Mouse (Mus musculus) heart, embryonic 16.5 days (tissue): ENCODE measurements around the gene Fam172a. TPM values are rescaled to one million over a fixed set of nuclear protein-coding genes. Genes with fewer than 3 reads are reported as not detected.

Experiments
- ATAC-seq: fragments of 200-750 bp; cut with Nextera tagmentation; replicated peaks from 2 replicates; pipeline ENCODE4 v1.8.0; 2017; ENCODE audit warnings: moderate number of reproducible peaks; ENCODE audit not compliant: insufficient read depth, low FRiP score; ENCODE audit errors: extremely low read depth
- H3K27ac ChIP-seq: fragments of 300-500 bp; sonication (generic); 2 replicates; pipeline ENCODE4 v1.5.1; 2014; ENCODE audit warnings: mild to moderate bottlenecking, low read length, control low read depth, moderate library complexity
- H3K27me3 ChIP-seq: fragments of 300-500 bp; sonication (generic); 2 replicates; pipeline ENCODE4 v1.6.1; 2014; ENCODE audit warnings: low read length, mixed read lengths; ENCODE audit not compliant: control insufficient read depth, insufficient read depth
- H3K36me3 ChIP-seq: fragments of 300-500 bp; sonication (generic); 2 replicates; pipeline ENCODE4 v1.6.1; 2014; ENCODE audit not compliant: control insufficient read depth, insufficient read depth
- H3K4me1 ChIP-seq: fragments of 300-500 bp; sonication (generic); 2 replicates; pipeline ENCODE4 v1.6.1; 2014; ENCODE audit warnings: low read length, mixed read lengths; ENCODE audit not compliant: control insufficient read depth, insufficient read depth
- H3K4me2 ChIP-seq: fragments of 300-500 bp; sonication (generic); 2 replicates; pipeline ENCODE4 v1.6.1; 2014; ENCODE audit warnings: low read depth, mild to moderate bottlenecking, control low read depth, low read length
- H3K4me3 ChIP-seq: fragments of 300-500 bp; sonication (generic); 2 replicates; pipeline ENCODE4 v1.5.1; 2014; ENCODE audit warnings: mild to moderate bottlenecking, control low read depth, low read length
- H3K9ac ChIP-seq: fragments of 300-500 bp; sonication (generic); 2 replicates; pipeline ENCODE4 v1.6.1; 2014; ENCODE audit warnings: low read length, control low read depth
- H3K9me3 ChIP-seq: fragments of 300-500 bp; sonication (generic); replicated peaks from 2 replicates; pipeline ENCODE4 v1.6.1; 2016; ENCODE audit warnings: low read length; ENCODE audit not compliant: control insufficient read depth
- WGBS: fragments of 180-500 bp; shearing (Covaris S2); extraction: QIAGEN DNeasy Blood & Tissue Kit; methylation state at CpG from one replicate; pipeline ENCODE4 v1.1.7; 2014; 5-methylcytosine and 5-hydroxymethylcytosine counted together
- polyA plus RNA-seq: library from polyadenylated mRNA; unstranded; fragments of >200 nt; fragmentation: Nextera tagmentation; extraction: Ambion mirVana; gene quantifications from 2 replicates; pipeline ENCODE4 v1.2.1, GENCODE M21; 2015

Gene Fam172a
- polyA plus RNA-seq, 1 experiment from 2014 or later: 21.0 TPM

GRCm38 (mm10) chr13:78183986-78184385 is 482.2 kb downstream of the Fam172a start:
- no peaks in the 10 kb centered on the region for H3K9me3 ChIP-seq
- WGBS: 26% methylated on average over 5 of the region's 5 CpGs
- H3K36me3 ChIP-seq: no peaks in the 10 kb centered on the region

GRCm38 (mm10) chr13:78184786-78185466 is 483.1 kb downstream of the Fam172a start:
- Histone ChIP-seq H3K27me3 (peaks cover 73% of the 10 kb centered on the region), H3K4me2 (no peak overlapping the region), H3K36me3 (no peaks in the 10 kb centered on the region), H3K4me1 (peaks cover 5% of the 10 kb centered on the region; the same call in 1 of the 2 replicates), H3K27ac (no peak overlapping the region), H3K9ac (no peak overlapping the region), H3K9me3 (no peaks in the 10 kb centered on the region), H3K4me3 (no peak overlapping the region)
- no peak for ATAC-seq
- 14% methylated on average over 14 of the region's 14 CpGs for WGBS

More at GRCm38 (mm10) chr13:78183986-78184385, 482.2 kb downstream of the Fam172a start:
- Histone ChIP-seq H3K4me1 (peaks cover 5% of the 10 kb centered on the region; the same call in 1 of the 2 replicates), H3K9ac (no peak overlapping the region), H3K27me3 (peaks cover 78% of the 10 kb centered on the region), H3K27ac (no peak overlapping the region), H3K4me3 (no peak overlapping the region), H3K4me2 (no peak overlapping the region)
- no peak for ATAC-seq

DNA sequence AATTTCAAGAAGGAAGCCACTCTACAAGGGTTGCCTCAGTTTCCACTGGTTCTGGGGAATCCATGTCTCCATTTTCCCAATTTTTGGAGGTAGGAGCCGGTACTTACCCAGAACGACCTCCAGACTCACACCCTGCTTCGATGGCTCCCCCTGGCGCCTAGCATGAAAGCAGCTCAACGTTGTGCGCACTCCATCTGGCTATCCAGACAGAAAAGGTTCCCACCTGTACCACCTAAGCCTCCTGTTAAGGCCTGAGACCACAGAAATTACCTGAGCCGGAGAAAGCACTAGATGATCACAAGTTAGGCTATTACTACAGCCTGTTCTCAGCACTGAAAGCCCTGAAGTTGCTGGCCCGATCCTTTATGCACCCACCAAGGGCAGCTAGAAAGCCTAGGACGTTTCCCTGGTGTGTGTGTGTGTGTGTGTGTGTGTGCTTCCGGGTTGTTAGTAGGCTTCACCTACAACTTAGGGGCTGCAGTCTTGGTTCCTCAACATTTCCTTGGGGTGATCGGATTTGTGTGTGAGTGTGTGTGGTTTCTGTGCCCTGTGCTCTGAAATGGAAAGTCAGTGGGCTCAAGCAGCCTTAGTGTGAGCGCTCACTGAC is 484.6 kb downstream of the Fam172a start:
- Histone ChIP-seq H3K27ac (no peak overlapping the region), H3K9ac (no peak overlapping the region), H3K27me3 (peaks cover 74% of the 10 kb centered on the region), H3K4me1 (0 out of 2 replicates have a peak, but pooled peaks cover 2% of the 10 kb centered on the region), H3K4me3 (no peak overlapping the region), H3K4me2 (no peak overlapping the region), H3K36me3 (no peaks in the 10 kb centered on the region), H3K9me3 (no peaks in the 10 kb centered on the region)
- ATAC-seq: no peak
- 23% methylated on average over 12 of the region's 12 CpGs for WGBS

DNA sequence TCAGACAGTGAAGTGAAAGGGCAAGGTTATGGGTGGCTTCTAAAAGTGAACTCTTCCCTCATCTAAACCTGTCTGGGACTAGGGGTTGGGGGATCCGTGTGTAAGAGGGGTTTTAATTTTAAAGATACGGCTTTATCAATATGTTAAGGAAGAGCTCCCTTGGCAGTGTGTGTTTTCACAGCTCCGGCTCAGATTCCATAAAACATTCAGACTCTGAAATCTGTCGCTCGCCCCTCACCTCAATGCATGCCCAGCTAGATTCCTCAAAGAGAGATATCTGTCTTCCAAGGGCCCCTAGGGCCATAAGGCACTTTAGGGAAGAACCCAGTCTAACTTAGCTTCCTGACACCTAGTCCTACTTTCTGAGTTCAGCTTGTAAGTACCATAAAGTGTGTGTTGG is 486.0 kb downstream of the Fam172a start:
- H3K9me3 ChIP-seq: no peaks in the 10 kb centered on the region
- H3K4me2 ChIP-seq: no peak overlapping the region
- H3K27ac ChIP-seq: no peak overlapping the region
- 55% methylated on average over 5 of the region's 5 CpGs for WGBS
- no peak overlapping the region for H3K9ac ChIP-seq
- no peak overlapping the region for H3K4me3 ChIP-seq
- H3K27me3 ChIP-seq: peaks cover 73% of the 10 kb centered on the region
- no peaks in the 10 kb centered on the region for H3K36me3 ChIP-seq
- no peak for ATAC-seq
- no peaks in the 10 kb centered on the region for H3K4me1 ChIP-seq

DNA sequence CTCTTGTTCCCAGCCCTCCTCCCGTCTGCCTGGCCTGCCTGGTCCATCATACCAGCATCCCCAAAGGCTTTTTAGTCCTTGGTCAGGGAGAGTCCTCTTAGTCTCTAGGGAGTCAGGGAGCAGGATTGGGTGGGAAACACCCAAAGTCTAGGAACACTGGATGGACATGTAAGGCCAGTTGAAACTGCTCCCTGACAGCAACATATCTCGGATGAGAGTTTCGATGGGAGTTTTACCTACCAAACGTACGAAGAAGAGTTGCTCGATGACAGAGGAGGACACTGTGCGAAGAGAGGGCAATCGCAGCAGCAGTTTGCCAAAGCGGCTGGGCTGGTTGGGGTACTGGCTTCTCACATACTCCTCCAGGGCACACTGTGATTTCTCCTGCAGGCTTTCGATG is 487.8 kb downstream of the Fam172a start:
- Histone ChIP-seq H3K4me2 (no peak overlapping the region), H3K27ac (no peak overlapping the region), H3K4me1 (no peaks in the 10 kb centered on the region), H3K36me3 (no peaks in the 10 kb centered on the region), H3K9ac (no peak overlapping the region), H3K4me3 (no peak overlapping the region), H3K9me3 (no peaks in the 10 kb centered on the region), H3K27me3 (peaks cover 71% of the 10 kb centered on the region)
- ATAC-seq: no peak
- 50% methylated on average over 10 of the region's 10 CpGs for WGBS

DNA sequence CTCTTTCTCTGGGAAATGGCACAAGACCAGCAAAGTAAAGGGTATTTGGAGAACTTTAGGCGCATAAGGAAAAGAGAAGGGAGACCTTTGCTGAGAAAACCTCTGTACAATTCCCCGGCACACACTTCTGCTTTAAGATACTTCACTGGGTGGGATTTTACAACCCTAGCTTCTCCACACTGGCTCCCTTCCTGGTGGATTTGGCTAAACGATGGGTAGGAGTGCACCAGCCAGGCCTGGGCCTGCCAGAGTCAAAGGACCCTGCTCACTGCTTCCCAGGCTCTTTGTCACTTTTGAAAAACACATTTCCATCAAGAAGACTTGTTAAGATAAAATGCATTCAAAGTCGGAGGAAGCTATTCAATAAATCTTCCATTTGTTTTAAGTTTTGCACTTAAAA is 491.4 kb downstream of the Fam172a start:
- peaks cover 6% of the 10 kb centered on the region for H3K4me1 ChIP-seq
- no peak for ATAC-seq
- no peaks in the 10 kb centered on the region for H3K36me3 ChIP-seq
- whole genome bisulfite sequencing: 52% methylated on average over 4 of the region's 4 CpGs
- no peaks in the 10 kb centered on the region for H3K9me3 ChIP-seq
- no peak overlapping the region for H3K9ac ChIP-seq
- H3K4me3 ChIP-seq: no peak overlapping the region
- peaks cover 59% of the 10 kb centered on the region for H3K27me3 ChIP-seq
- H3K27ac ChIP-seq: no peak overlapping the region
- no peak overlapping the region for H3K4me2 ChIP-seq

DNA sequence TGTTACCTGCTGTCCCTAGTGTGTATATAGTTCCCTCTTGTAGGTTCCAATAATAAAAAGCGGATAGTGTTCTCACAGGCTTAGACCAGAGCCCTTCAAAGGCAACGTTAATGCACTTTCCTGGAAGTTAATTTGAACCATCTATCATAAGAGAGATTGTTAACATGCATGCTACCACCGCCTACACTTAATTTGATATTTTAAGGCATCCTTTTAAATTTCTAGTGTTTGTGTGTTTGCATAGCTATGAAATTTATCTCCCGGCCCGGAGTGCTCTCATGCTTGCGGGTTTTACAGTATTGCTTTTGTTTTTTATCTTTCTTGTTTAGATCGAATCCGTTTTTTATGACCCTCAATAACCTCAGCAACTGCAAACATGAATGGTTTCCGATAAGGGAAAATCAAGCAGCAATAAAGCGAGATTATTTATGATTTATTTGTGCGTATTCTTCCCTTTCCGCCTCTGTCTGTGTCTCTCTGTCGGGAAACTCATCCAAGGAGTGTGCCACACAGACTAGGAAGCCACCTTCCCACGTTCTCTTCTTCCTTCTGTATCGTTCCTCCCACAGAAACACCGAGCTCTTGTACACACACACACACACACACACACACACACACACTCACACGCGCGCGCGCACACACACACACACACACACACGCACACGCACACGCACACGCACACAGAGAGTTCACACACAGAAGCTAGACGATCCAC is 492.5 kb downstream of the Fam172a start:
- peak overlapping the region; percentile 51; the same call in 1 of the 2 replicates for H3K9ac ChIP-seq
- H3K4me1 ChIP-seq: peaks cover 7% of the 10 kb centered on the region
- peak overlapping the region; percentile 45 for H3K4me3 ChIP-seq
- WGBS: 31% methylated on average over 26 of the region's 26 CpGs
- H3K36me3 ChIP-seq: no peaks in the 10 kb centered on the region
- H3K4me2 ChIP-seq: peak overlapping the region; percentile 60
- H3K9me3 ChIP-seq: no peaks in the 10 kb centered on the region
- H3K27me3 ChIP-seq: peaks cover 53% of the 10 kb centered on the region
- no peak overlapping the region for H3K27ac ChIP-seq
- no peak for ATAC-seq

DNA sequence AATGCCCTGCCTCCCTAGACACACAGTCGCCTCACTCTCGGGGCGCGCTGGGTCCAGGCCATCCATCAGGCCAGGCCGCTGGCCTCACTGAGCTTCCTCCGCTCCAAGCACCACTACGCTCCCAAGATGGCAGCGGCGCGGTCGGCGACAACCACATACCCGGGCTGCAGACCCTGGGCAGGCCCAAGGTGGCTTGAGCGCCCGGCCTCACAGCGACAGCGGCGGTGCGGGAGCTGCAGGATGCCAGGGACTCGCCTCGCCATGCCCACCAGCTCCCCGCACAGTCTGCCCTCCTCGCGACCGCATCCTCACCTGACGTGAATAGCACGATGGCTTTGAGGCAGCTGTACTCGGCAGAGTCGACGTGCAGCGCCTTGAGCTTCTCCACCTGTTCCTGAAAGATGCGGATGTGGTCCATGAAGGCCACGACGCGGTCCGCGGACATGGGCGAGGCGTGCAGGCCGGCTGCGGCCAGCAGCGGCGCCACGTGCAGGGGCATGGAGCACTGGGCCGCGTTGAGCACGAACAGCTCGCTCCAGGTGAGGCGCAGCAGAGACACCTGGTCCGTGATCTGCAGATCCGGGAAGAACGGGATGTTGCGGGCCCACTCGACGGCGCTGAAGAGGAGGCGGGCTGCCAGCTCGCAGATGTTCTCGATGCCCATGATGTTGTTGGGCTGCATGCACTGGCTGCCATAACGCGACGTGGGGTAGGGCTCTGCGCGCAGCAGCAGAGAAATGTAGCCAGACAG is 493.2 kb downstream of the Fam172a start:
- Histone ChIP-seq H3K27ac (no peak overlapping the region), H3K27me3 (peaks cover 49% of the 10 kb centered on the region), H3K4me3 (peak overlapping the region; percentile 45), H3K9ac (peak overlapping the region; percentile 51), H3K4me1 (peaks cover 7% of the 10 kb centered on the region), H3K9me3 (no peaks in the 10 kb centered on the region), H3K4me2 (peak overlapping the region; percentile 60), H3K36me3 (no peaks in the 10 kb centered on the region)
- no peak for ATAC-seq
- 12% methylated on average over 64 of the region's 64 CpGs for WGBS
